Mouse (Mus musculus) gastrocnemius, postnatal 25 days (tissue): Measurements from ENCODE around the gene Gm20683. TPM values are rescaled to one million over a fixed set of nuclear protein-coding genes. Genes with fewer than 3 reads are reported as not detected.
"Not testable (repeated sequence)": the region's sequence is repeated elsewhere in the genome, so short reads cannot be mapped to it uniquely, and the experiment has no call there.

Source experiments
- DNase-seq: peaks from one replicate; pipeline ENCODE4 v3.0.0; 2022
- total RNA-seq, 2 experiments: library from RNA; stranded (reverse); gene quantifications; 1 replicate in 1 of 2; 2 replicates in 1 of 2; pipeline ENCODE4 v1.2.3; 2021

Gene Gm20683
- total RNA-seq, 2 experiments from 2014 or later = 13.8 to 16.5 TPM

- no peak for DNase-seq
Observed at GRCm38 (mm10) chr17:25874148-25874720, 32.7 kb upstream of the Gm20683 start.

- DNase-seq = no peak
Observed at GRCm38 (mm10) chr17:25873405-25874147, 32.0 kb upstream of the Gm20683 start.

DNA sequence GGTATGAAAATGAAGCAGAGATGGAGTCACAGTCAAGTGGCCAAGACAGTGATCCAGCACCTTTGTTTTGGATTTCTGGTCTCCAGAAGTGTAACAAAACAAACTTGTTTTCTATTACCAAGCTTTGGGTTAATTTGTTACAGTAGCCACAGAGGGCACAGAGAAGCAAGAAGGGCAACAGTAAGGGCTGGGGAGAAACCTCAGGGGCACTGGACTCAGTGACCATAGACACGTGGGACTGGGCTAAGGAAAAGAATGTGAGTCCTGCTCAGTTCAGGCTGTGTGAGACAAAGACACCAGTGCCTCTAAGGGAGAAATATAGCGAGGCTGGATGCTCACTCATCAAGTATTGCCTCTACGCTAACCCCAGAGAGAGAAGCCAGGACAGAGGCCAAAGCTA lies 31.1 kb upstream of the Gm20683 start:
- DNase-seq = no peak

- DNase-seq = not testable (repeated sequence)
Observed at GRCm38 (mm10) chr17:25871566-25871965, 30.0 kb upstream of the Gm20683 start.

DNA sequence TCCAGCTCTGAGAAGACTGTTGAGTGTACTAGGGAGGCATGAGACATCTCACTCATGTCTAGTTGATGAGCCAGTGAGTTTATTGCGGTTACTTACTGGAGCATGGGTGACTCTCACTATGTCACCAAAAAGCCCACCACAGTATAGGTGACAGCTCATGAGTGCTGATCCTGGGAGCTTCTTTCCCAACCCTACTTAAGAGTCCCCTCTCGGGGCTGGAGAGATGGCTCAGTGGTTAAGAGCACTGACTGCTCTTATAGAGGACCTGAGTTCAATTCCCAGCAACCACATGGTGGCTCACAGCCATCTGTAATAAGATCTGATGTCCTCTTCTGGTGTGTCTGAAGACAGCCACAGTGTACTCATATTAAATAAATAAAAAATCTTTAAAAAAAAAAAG lies 28.4 kb upstream of the Gm20683 start:
- no peak for DNase-seq

GRCm38 (mm10) chr17:25869498-25869897 lies 27.9 kb upstream of the Gm20683 start:
- DNase-seq = no peak

GRCm38 (mm10) chr17:25868601-25869191 lies 27.1 kb upstream of the Gm20683 start, which contains the start of gene Mcrip2:
Gene Mcrip2 (minus strand): TSS chr17:25868764.
- peak; percentile 88 for DNase-seq

DNA sequence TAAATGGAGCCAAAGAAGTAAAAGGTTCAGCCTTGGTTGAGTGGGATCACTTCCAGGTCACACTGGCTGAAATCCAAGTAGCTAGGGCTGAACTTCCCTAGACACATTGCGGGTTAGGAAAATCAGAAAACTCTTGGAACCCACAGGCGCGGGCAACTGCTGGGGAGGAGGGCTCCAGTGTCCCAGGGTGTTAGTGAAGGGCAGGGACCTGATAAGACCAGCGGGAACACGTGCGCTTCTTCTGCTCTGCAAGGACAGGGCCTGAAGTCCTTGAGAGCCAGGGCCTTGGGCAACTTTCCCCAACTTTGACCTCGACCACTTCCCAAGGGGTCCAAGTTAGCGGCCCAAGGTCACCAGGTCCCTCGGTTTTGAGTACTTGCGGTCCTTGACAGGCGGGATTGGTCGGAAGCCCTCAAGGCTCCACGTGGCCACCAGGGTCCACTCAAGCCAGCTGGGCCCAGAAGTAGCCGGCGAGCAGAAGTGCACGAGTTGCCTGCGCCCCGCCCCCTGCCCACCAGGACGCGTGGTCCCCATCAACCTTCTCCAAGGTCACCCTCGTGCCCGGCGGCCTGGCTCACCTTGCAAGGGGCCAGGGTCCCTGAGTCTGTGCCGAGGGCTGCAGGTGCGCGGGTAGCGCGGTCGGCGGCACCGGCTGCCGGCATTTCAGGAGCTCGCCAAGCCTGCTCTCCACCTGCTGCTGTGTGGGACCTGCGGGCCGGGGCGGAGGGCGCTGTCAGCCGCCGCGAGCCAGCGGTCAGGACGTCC lies 26.5 kb upstream of the Gm20683 start:
- DNase-seq = peak; percentile 68

- DNase-seq = no peak
Observed at GRCm38 (mm10) chr17:25867509-25867835, 25.9 kb upstream of the Gm20683 start.

DNA sequence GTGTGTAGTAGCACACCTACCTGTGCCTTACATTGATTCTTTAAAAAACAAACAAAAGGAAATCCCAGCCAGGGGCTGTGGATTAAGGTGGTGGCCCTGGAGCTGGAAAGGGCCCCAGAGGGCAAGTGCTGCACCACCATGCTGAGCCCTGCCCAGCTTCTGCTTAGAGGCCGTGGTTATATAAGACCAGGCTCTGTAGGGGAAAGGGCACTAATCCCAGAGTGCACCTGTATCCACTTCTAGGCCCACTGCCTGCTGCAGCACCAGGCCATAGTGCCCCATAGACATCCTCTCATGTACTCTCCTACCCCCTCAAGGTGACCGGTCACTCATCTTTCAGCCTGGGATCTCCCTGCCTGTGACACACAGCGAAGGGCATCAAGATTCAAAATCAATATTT lies 24.6 kb upstream of the Gm20683 start:
- DNase-seq = no peak

GRCm38 (mm10) chr17:25865288-25865687 lies 23.7 kb upstream of the Gm20683 start:
- DNase-seq = no peak

GRCm38 (mm10) chr17:25864311-25864710 lies 22.7 kb upstream of the Gm20683 start:
- no peak for DNase-seq

DNA sequence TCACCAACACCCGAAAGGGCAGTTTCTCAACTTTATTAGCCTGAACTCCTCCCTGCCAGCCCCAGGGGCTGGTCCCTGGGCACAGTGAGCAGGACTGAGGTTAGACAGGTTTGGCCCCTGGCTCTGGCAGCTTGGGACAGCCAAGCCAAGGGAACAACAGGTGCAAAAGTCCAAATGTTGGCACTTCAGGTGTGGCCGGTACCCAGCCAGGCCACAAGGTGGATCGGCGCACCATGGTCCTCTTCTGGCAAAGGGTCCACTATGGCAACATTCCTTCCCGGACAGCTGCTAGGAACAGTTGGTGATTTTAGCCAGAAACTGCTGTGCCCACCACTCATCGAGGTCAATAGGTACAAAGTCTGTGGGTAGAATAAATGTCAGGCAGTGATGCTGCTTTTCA lies 22.1 kb upstream of the Gm20683 start:
- DNase-seq = no peak

- no peak for DNase-seq
Observed at GRCm38 (mm10) chr17:25861704-25862612, 20.4 kb upstream of the Gm20683 start.

GRCm38 (mm10) chr17:25860832-25861703 lies 19.5 kb upstream of the Gm20683 start, which contains the start of gene Wdr90:
Gene Wdr90 (minus strand): TSS chr17:25861501.
- peak; percentile 89 for DNase-seq

GRCm38 (mm10) chr17:25860229-25860628 lies 18.7 kb upstream of the Gm20683 start:
- no peak for DNase-seq

GRCm38 (mm10) chr17:25844396-25844901 lies 2.9 kb upstream of the Gm20683 start, which contains the start of gene Rhot2:
Gene Rhot2 (minus strand): TSS chr17:25844851.
- peak; percentile 94 for DNase-seq

DNA sequence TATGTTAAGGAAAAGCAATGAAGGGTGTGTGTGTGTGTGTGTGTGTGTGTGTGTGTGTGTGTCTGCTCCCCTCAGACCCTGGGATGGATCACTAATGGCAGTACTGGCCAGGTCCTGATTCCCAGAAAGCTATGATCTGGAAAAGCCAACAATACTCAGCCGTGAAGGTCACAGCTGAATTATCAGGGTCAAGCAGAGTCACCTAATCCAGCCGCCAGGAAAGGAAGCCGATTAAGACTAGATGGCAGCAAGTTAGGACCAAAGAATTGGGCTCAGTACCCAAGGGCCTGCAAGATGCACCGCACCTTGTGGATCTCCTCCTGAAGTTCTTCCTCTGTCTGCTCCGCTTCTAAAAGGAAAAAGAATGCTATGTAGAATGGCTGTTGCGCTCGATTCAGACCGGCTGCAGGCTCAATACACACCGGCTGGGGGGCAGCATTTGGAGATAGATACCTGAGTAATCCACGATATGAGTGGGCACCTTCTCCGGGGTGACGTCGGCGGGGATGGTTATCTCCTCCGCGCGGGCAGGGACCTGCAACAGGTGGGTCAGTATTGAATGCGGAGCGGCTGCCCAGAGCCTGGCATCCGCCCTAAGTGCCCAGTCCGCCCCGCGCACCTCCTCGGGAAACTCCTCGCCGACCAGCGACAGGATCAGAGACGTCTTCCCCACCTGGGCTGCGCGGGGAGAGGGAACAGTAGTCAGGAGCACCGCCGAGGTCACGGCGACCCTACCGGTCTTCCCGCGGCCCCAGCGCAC lies 2.3 kb upstream of the Gm20683 start:
- no peak for DNase-seq

DNA sequence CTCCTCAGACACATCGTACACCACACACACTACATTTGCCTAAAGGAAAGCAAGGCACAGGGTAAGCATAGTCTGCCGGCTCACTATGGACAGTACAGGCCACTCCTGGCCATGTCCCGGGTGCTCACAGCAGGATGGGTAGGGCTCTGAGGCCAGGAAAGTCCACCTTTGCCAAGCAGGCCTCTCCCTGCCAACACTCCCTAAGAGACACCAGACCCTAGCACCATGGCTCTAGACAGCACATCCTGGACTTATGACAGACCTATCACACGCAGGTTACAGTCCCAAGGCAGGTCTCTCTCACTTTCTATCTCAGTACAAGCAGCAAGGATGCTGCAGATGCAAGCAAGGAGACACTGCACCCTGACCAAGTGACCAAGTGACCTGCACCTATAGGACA lies 1.6 kb upstream of the Gm20683 start:
- DNase-seq = no peak

DNA sequence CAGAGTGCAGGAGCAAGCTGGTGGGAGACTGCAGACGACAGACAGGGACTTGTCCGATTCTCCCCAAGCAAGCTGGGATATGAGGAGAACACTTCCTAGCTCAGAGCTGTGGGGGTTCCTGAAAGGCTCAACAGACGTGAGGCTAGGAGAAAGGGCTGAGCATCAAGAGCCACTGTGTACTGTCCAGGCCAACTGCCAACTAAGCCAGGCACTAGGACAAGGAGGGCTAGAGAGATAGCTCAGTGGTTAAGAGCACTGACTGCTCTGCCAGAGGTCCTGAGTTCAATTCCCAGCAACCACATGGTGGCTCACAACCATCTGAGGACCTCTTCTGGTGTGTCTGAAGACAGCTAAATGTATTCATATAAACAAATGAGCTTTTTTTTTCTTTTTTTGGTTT lies 946 bp upstream of the Gm20683 start:
- DNase-seq = no peak
